Mouse (Mus musculus): ENCODE results near the gene Hoxa3. TPM values are rescaled to one million over a fixed set of nuclear protein-coding genes. Genes with fewer than 3 reads are reported as not detected.

Gene Hoxa3
- polyA plus RNA-seq, 1 experiment from 2014 or later: not detected

DNA sequence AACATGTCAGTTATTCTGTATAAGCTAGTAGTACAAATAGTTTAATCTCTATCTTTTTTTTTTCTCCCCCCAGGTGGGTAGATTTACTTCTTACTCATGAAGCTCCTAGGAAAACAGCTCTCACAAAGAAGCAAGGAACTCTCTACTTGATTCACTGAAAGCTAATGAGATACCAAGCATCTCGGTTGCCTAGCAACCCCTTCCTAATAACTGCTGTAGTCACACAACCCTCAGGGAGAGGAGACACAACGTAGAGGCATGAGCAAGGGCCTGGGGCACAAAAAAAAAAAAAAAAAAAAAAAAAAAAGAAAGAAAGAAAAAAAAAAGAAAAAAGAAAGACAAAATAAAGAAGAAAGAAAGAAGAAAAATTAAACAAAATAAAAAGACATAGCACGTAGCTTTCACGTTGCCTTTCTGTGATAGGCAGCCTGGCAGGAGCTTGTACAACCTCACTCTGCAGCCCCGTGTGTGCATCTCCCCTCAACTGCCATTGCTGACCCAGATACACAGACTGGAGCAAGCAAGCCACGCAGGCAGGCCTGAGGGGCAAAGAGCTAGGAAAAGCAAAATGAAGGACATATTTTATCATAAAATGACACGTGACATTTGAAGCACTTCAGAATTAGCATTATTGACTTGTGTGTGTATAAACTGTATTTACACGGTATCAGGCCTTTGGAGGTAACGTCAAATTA, 75.1 kb downstream of the Hoxa3 start:
- no peaks in the 10 kb centered on the region for H3K36me3 ChIP-seq (ENCODE audit: control insufficient read depth, insufficient read depth)
- no peak overlapping the region for H3K27ac ChIP-seq (ENCODE audit: low read length)
- H3K4me2 ChIP-seq (ENCODE audit: low read length): no peak overlapping the region
- no peaks in the 10 kb centered on the region for H3K4me1 ChIP-seq (replicated peaks; ENCODE audit: control insufficient read depth, insufficient read depth, low read length)
- H3K9ac ChIP-seq (replicated peaks; ENCODE audit: low read depth, low read length): no peak overlapping the region
- ATAC-seq: peak; percentile 73; the same call in 1 of the 2 replicates
- H3K4me3 ChIP-seq (replicated peaks; ENCODE audit: low read length): no peak overlapping the region
- H3K27me3 ChIP-seq (replicated peaks; ENCODE audit: control insufficient read depth, insufficient read depth, low read length): no peaks in the 10 kb centered on the region
- 41% methylated on average over 9 of the region's 9 CpGs for WGBS
- H3K9me3 ChIP-seq (ENCODE audit: control insufficient read depth, low read length): no peaks in the 10 kb centered on the region

DNA sequence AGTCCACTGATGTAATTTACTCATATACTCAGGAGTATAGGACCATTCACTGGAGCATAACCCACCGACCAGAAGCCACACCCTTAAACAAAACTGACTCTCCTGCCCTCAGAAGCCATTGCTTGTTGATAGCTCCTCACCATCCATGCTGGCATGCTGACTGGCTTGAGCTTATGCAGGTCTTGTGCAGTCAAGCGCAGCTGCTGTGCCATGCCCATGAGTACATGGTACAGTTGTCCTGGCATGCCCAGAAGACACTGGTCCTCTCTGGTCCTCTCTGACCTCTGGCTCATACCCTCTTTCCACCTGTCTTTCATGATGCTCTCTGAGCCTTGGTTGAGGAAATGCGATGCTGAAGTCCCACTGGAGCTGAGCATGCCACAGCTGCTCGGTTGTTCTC, 89.5 kb downstream of the Hoxa3 start:
- Histone ChIP-seq H3K9ac (replicated peaks; ENCODE audit: low read depth, low read length) (no peak overlapping the region), H3K4me3 (replicated peaks; ENCODE audit: low read length) (no peak overlapping the region), H3K4me1 (replicated peaks; ENCODE audit: control insufficient read depth, insufficient read depth, low read length) (peaks cover 12% of the 10 kb centered on the region), H3K36me3 (ENCODE audit: control insufficient read depth, insufficient read depth) (no peaks in the 10 kb centered on the region), H3K27me3 (replicated peaks; ENCODE audit: control insufficient read depth, insufficient read depth, low read length) (no peaks in the 10 kb centered on the region), H3K9me3 (ENCODE audit: control insufficient read depth, low read length) (peaks cover 4% of the 10 kb centered on the region; the same call in 1 of the 2 replicates), H3K27ac (ENCODE audit: low read length) (no peak overlapping the region), H3K4me2 (ENCODE audit: low read length) (no peak overlapping the region)
- 86% methylated on average over 4 of the region's 4 CpGs for WGBS
- no peak for ATAC-seq

DNA sequence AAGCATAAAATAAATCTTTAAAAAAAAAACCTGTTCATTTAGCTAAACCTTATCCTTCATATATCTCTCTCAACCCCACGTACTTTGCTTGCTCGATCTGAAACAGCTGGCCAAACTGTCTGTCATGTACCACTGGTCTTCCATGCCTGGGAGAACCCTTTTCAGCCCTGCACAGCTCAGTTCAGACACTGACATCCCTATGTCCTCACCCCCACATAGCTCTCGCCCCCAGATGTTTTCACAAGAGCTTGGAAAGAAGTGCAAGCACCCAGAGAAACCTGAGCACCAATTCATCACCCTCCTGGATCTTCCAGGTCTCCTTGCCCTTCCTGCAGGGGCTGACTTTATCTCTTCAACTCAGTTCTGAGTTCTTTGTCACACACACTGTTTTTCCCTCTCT, 92.0 kb downstream of the Hoxa3 start:
- no peak overlapping the region for H3K4me2 ChIP-seq (ENCODE audit: low read length)
- H3K4me1 ChIP-seq (replicated peaks; ENCODE audit: control insufficient read depth, insufficient read depth, low read length): peaks cover 16% of the 10 kb centered on the region
- H3K36me3 ChIP-seq (ENCODE audit: control insufficient read depth, insufficient read depth): no peaks in the 10 kb centered on the region
- no peak overlapping the region for H3K4me3 ChIP-seq (replicated peaks; ENCODE audit: low read length)
- no peaks in the 10 kb centered on the region for H3K27me3 ChIP-seq (replicated peaks; ENCODE audit: control insufficient read depth, insufficient read depth, low read length)
- H3K9ac ChIP-seq (replicated peaks; ENCODE audit: low read depth, low read length): no peak overlapping the region
- H3K9me3 ChIP-seq (ENCODE audit: control insufficient read depth, low read length): no peaks in the 10 kb centered on the region
- no peak overlapping the region for H3K27ac ChIP-seq (ENCODE audit: low read length)
- no peak for ATAC-seq
- 79% methylated on average over 3 of the region's 3 CpGs for WGBS

MicroRNA genes within 50 kb of the gene (microRNA counts, 519-probe panel; counts per million panel counts)
- microRNA mmu-miR-196b: 326 counts per million, percentile 0 among the panel's probes with 10 or more counts

Small RNA genes within 50 kb of the gene (microRNA-seq; reads per million reads assigned to microRNA genes)
- 43.4 reads per million, percentile 42 among the genes with 10 or more reads in this experiment for gene Mir196b

Other genes starting within 250 kb of the Hoxa3 start
- 5.5 and 7.0 TPM in 2 replicates for gene Skap2, start 200.8 kb downstream of the Hoxa3 start, polyA plus RNA-seq (2015; fragmentation: Nextera tagmentation; extraction: Ambion mirVana)
- gene Hoxa1, start 55.0 kb downstream of the Hoxa3 start, polyA plus RNA-seq (2015; fragmentation: Nextera tagmentation; extraction: Ambion mirVana): not detected in 2 replicates
- not detected in 2 replicates for gene Hoxa2, start 48.5 kb downstream of the Hoxa3 start, polyA plus RNA-seq (2015; fragmentation: Nextera tagmentation; extraction: Ambion mirVana)
- not detected in 2 replicates for gene 5730596B20Rik, start 35.8 kb downstream of the Hoxa3 start, polyA plus RNA-seq (2015; fragmentation: Nextera tagmentation; extraction: Ambion mirVana)
- not detected in 2 replicates for gene Hoxa4, start 21.6 kb downstream of the Hoxa3 start, polyA plus RNA-seq (2015; fragmentation: Nextera tagmentation; extraction: Ambion mirVana)
- not detected in 2 replicates for gene Hoxa5, start 8.7 kb downstream of the Hoxa3 start, polyA plus RNA-seq (2015; fragmentation: Nextera tagmentation; extraction: Ambion mirVana)
- gene Hoxa6, start 4.6 kb downstream of the Hoxa3 start, polyA plus RNA-seq (2015; fragmentation: Nextera tagmentation; extraction: Ambion mirVana): not detected in 2 replicates
- not detected in 2 replicates for gene Gm28308, start within 50 bp of the Hoxa3 start, polyA plus RNA-seq (2015; fragmentation: Nextera tagmentation; extraction: Ambion mirVana)
- not detected in 2 replicates for gene Hoxa7, start 8.5 kb upstream of the Hoxa3 start, polyA plus RNA-seq (2015; fragmentation: Nextera tagmentation; extraction: Ambion mirVana)
- 0.30 TPM in 1 of 2 replicates, not detected in the other for gene Hoxa9, start 17.8 kb upstream of the Hoxa3 start, polyA plus RNA-seq (2015; fragmentation: Nextera tagmentation; extraction: Ambion mirVana)
- gene Hoxa10, start 27.5 kb upstream of the Hoxa3 start, polyA plus RNA-seq (2015; fragmentation: Nextera tagmentation; extraction: Ambion mirVana): 0.29 TPM in 1 of 2 replicates, not detected in the other
- 0.14 TPM in 1 of 2 replicates, not detected in the other for gene Hoxa11, start 32.5 kb upstream of the Hoxa3 start, polyA plus RNA-seq (2015; fragmentation: Nextera tagmentation; extraction: Ambion mirVana)
- gene Hoxa13, start 47.5 kb upstream of the Hoxa3 start, polyA plus RNA-seq (2015; fragmentation: Nextera tagmentation; extraction: Ambion mirVana): not detected in 2 replicates
- 0.19 TPM in 1 of 2 replicates, not detected in the other for gene Evx1, start 100.2 kb upstream of the Hoxa3 start, polyA plus RNA-seq (2015; fragmentation: Nextera tagmentation; extraction: Ambion mirVana)